Mouse (Mus musculus) CD8-positive naive resting alpha-beta T cell, adult 2 months (primary cell): Measurements from ENCODE around the gene Aass.

Source experiments
- DNase-seq, 2 experiments: peaks; one replicate each; pipeline ENCODE4 v3.0.0; 2022; ENCODE audit warnings: low read depth in 2 of 2, low spot score in 2 of 2

Gene Aass

GRCm38 (mm10) chr6:23055734-23056133, 77.1 kb downstream of the Aass start:
- DNase-seq, result no peak

- DNase-seq, result no peak
Observed at GRCm38 (mm10) chr6:23048836-23049235, 84.0 kb downstream of the Aass start.

- no peak for DNase-seq
Observed at GRCm38 (mm10) chr6:23028251-23028650, 104.5 kb downstream of the Aass start.
